Comparison of ENCODE assay signal across 22 mouse cellular contexts in genomic region chr7:141590959-141591358, GRCm38 (mm10).
"Had no signal": no experiment of that assay in that cellular context is flagged by ENCODE, and none has a peak within 500 bp of the region (broad histone marks: within the 10 kb centered on the region; RNA-seq: fewer than 3 reads in every experiment).

No protein-coding gene starts in this region.

- H3K27ac ChIP-seq: forebrain, embryonic 15.5 days; heart, adult 2 months; heart, embryonic 15.5 days; hindbrain, embryonic 13.5 days; hindbrain, embryonic 15.5 days; hindbrain, postnatal 0 days; kidney, postnatal 0 days; limb, embryonic 13.5 days; limb, embryonic 15.5 days; liver, embryonic 14.5 days had no signal

- H3K9ac ChIP-seq: forebrain, embryonic 15.5 days; forebrain, postnatal 0 days; heart, embryonic 13.5 days; heart, embryonic 15.5 days; hindbrain, embryonic 13.5 days; hindbrain, embryonic 15.5 days; limb, embryonic 13.5 days; limb, embryonic 15.5 days; liver, embryonic 14.5 days had no signal

- H3K4me1 ChIP-seq: forebrain, embryonic 15.5 days; heart, embryonic 15.5 days; hindbrain, embryonic 13.5 days; hindbrain, embryonic 15.5 days; limb, embryonic 13.5 days; limb, embryonic 15.5 days had no signal

- H3K4me3 ChIP-seq: forebrain, embryonic 15.5 days; heart, adult 2 months; heart, embryonic 13.5 days; heart, embryonic 15.5 days; hindbrain, embryonic 13.5 days; hindbrain, embryonic 15.5 days; limb, embryonic 13.5 days; limb, embryonic 15.5 days had no signal

- DNase-seq: forebrain, postnatal 0 days; gastrocnemius, postnatal 14 days; gastrocnemius, postnatal 36 days; heart, adult 11 months; heart, adult 2 months; heart, postnatal 14 days; heart, postnatal 36 days; layer of hippocampus, adult 9-11 months; layer of hippocampus, postnatal 36 days; left cerebral cortex, postnatal 4 days had no signal

- H3K4me2 ChIP-seq: forebrain, embryonic 15.5 days; heart, embryonic 11.5 days; heart, embryonic 13.5 days; heart, embryonic 15.5 days; hindbrain, embryonic 13.5 days; hindbrain, embryonic 15.5 days; limb, embryonic 13.5 days; limb, embryonic 15.5 days had no signal

- ATAC-seq: forebrain, embryonic 15.5 days; forebrain, postnatal 0 days; hindbrain, postnatal 0 days; intestine, embryonic 16.5 days had no signal

- H3K9me3 ChIP-seq: forebrain, embryonic 15.5 days; heart, embryonic 13.5 days; heart, embryonic 15.5 days; hindbrain, embryonic 13.5 days; hindbrain, embryonic 15.5 days; limb, embryonic 13.5 days; limb, embryonic 15.5 days had no signal

- H3K27me3 ChIP-seq: forebrain, embryonic 15.5 days; heart, embryonic 13.5 days; heart, embryonic 15.5 days; hindbrain, embryonic 13.5 days; hindbrain, embryonic 15.5 days; limb, embryonic 13.5 days; limb, embryonic 15.5 days had no signal
